Mouse (Mus musculus) hindbrain, embryonic 16.5 days (tissue): ENCODE data around the gene Ift140. TPM values are rescaled to one million over a fixed set of nuclear protein-coding genes. Genes with fewer than 3 reads are reported as not detected.
A peak's percentile ranks its signal among the peaks of the same experiment; 100 is the strongest.

Source experiments
- ATAC-seq: fragments of 200-750 bp; cut with Nextera tagmentation; 2 replicates; pipeline ENCODE4 v1.8.0; 2017; ENCODE audit warnings: moderate TSS enrichment, moderate library complexity
- H3K27ac ChIP-seq: fragments of 300-500 bp; sonication (generic); 2 replicates; pipeline ENCODE4 v1.5.1; 2014; ENCODE audit warnings: low read depth, mild to moderate bottlenecking, control low read depth, low read length, moderate library complexity
- H3K27me3 ChIP-seq: fragments of 300-500 bp; sonication (generic); replicated peaks from 2 replicates; pipeline ENCODE4 v1.6.1; 2014; ENCODE audit warnings: low read length; ENCODE audit not compliant: control insufficient read depth, insufficient read depth
- H3K36me3 ChIP-seq: fragments of 300-500 bp; sonication (generic); 2 replicates; pipeline ENCODE4 v1.6.1; 2014; ENCODE audit warnings: mild to moderate bottlenecking, low read length, moderate library complexity, mixed read lengths; ENCODE audit not compliant: control insufficient read depth, insufficient read depth
- H3K4me1 ChIP-seq: fragments of 300-500 bp; sonication (generic); 2 replicates; pipeline ENCODE4 v1.6.1; 2014; ENCODE audit warnings: low read depth, low read length; ENCODE audit not compliant: control insufficient read depth, insufficient read depth
- H3K4me2 ChIP-seq: fragments of 300-500 bp; sonication (generic); 2 replicates; pipeline ENCODE4 v1.6.1; 2014; ENCODE audit warnings: mild to moderate bottlenecking, low read length, control low read depth, moderate library complexity
- H3K4me3 ChIP-seq: fragments of 300-500 bp; sonication (generic); 2 replicates; pipeline ENCODE4 v1.5.1; 2014; ENCODE audit warnings: mild to moderate bottlenecking, low read length, control low read depth, moderate library complexity
- H3K9ac ChIP-seq: fragments of 300-500 bp; sonication (generic); 2 replicates; pipeline ENCODE4 v1.6.1; 2014; ENCODE audit warnings: low read depth, mild to moderate bottlenecking, control low read depth, low read length, moderate library complexity
- H3K9me3 ChIP-seq: fragments of 300-500 bp; sonication (generic); 2 replicates; pipeline ENCODE4 v1.6.1; 2014; ENCODE audit warnings: mild to moderate bottlenecking, low read length, moderate library complexity; ENCODE audit not compliant: control insufficient read depth
- WGBS: fragments of 180-500 bp; shearing (Covaris S2); extraction: QIAGEN DNeasy Blood & Tissue Kit; methylation state at CpG from one replicate; pipeline ENCODE4 v1.1.7; 2014; 5-methylcytosine and 5-hydroxymethylcytosine counted together
- polyA plus RNA-seq: library from polyadenylated mRNA; unstranded; fragments of >200 nt; fragmentation: Nextera tagmentation; extraction: Ambion mirVana; gene quantifications from 2 replicates; pipeline ENCODE4 v1.2.1, GENCODE M21; 2015

The Ift140 gene
- polyA plus RNA-seq, 1 experiment from 2014 or later: 17.1 TPM

GRCm38 (mm10) chr17:25083444-25083931 is 67.6 kb downstream of the Ift140 start, which contains the start of gene Tmem204:
TSS of gene Tmem204 (minus strand) at chr17:25083591.
- WGBS: 66% methylated on average over 7 of the region's 7 CpGs
- Histone ChIP-seq H3K9ac (no peak within 1 kb of the TSS), H3K4me3 (no peak within 1 kb of the TSS), H3K9me3 (no peaks in the 10 kb centered on the region), H3K4me2 (no peak within 1 kb of the TSS), H3K36me3 (peaks cover 8% of the 10 kb centered on the region; the same call in 1 of the 2 replicates), H3K4me1 (peaks cover 2% of the 10 kb centered on the region), H3K27me3 (no peaks in the 10 kb centered on the region), H3K27ac (peak within 1 kb of the TSS; percentile 24; the same call in 1 of the 2 replicates)
- ATAC-seq: no peak

- peaks cover 9% of the 10 kb centered on the region for H3K36me3 ChIP-seq
- no peaks in the 10 kb centered on the region for H3K9me3 ChIP-seq
- H3K4me1 ChIP-seq: no peaks in the 10 kb centered on the region
- WGBS: 80% methylated on average over 13 of the region's 13 CpGs
- H3K9ac ChIP-seq: no peak overlapping the region
- H3K27ac ChIP-seq: no peak overlapping the region
- H3K27me3 ChIP-seq: no peaks in the 10 kb centered on the region
- ATAC-seq: no peak
- H3K4me2 ChIP-seq: no peak overlapping the region
- no peak overlapping the region for H3K4me3 ChIP-seq
Measured at GRCm38 (mm10) chr17:25084835-25085385, 69.0 kb downstream of the Ift140 start.

GRCm38 (mm10) chr17:25086724-25087123 is 70.8 kb downstream of the Ift140 start:
- 93% methylated on average over 7 of the region's 7 CpGs for WGBS
- Histone ChIP-seq H3K36me3 (peaks cover 9% of the 10 kb centered on the region), H3K27me3 (no peaks in the 10 kb centered on the region), H3K27ac (no peak overlapping the region), H3K4me3 (no peak overlapping the region), H3K9ac (no peak overlapping the region), H3K4me1 (no peaks in the 10 kb centered on the region), H3K4me2 (no peak overlapping the region), H3K9me3 (no peaks in the 10 kb centered on the region)
- no peak for ATAC-seq

DNA sequence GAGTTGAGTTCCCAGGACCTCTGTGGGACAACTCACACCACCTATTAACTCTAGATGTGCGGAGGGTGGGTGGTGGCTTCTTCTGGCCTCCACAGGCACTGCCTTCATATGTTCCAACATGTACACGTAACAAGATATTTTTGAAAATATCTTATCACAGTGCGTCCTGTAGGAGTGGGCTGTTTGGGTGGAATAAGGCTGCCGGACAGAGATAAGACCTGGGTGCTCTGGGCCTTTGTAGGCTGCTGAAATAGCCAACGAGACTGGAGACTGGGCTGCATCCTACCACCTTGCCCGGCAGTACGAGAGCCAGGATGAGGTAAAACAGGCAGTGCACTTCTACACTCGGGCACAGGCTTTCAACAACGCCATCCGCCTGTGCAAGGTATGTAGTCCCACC is 73.3 kb downstream of the Ift140 start:
- peaks cover 13% of the 10 kb centered on the region for H3K36me3 ChIP-seq
- 93% methylated on average over 10 of the region's 10 CpGs for WGBS

DNA sequence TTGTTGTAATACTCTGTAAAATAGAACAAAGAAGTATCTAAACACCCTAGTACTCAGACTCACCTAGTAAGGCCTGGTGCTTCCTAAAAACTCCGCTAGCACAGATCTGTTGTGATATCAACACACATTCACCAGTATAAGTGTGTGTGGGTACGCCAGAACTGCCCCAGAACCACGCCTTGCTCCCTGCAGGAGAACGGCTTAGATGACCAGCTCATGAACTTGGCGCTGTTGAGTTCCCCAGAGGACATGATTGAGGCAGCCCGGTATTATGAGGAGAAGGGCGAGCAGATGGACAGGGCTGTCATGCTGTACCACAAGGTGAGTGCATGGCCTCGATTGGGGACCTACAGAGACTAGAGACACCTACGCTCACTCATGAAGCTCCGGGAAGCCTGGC is 74.6 kb downstream of the Ift140 start:
- H3K9ac ChIP-seq: no peak overlapping the region
- H3K36me3 ChIP-seq: peaks cover 13% of the 10 kb centered on the region
- WGBS: 94% methylated on average over 10 of the region's 10 CpGs
- no peak overlapping the region for H3K4me2 ChIP-seq
- no peaks in the 10 kb centered on the region for H3K4me1 ChIP-seq
- no peaks in the 10 kb centered on the region for H3K27me3 ChIP-seq
- H3K27ac ChIP-seq: no peak overlapping the region
- H3K9me3 ChIP-seq: no peaks in the 10 kb centered on the region
- no peak for ATAC-seq
- H3K4me3 ChIP-seq: no peak overlapping the region

More for the DNA sequence above, 73.3 kb downstream of the Ift140 start:
- Histone ChIP-seq H3K4me3 (no peak overlapping the region), H3K27me3 (no peaks in the 10 kb centered on the region), H3K27ac (no peak overlapping the region), H3K4me1 (no peaks in the 10 kb centered on the region), H3K4me2 (no peak overlapping the region), H3K9ac (no peak overlapping the region), H3K9me3 (no peaks in the 10 kb centered on the region)
- ATAC-seq: no peak

DNA sequence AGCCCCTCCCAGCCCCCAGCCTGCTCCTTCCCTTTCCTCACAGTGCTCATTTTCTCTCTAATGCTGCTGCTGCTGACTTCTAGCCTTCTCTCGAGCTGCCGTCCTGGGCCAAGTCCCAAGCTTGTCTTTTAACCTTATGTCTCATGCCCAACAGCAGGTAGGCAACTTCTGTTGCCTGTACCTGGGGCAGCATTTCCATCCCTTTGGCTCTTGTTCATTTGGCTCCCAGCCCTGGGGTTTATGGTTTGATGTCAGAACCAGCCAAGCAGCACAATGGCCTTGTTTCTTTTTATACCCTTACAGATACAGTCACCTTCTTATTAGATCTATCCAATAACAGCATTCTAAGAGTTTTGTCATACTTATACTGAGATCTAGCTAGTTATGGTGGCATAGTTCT is 80.3 kb downstream of the Ift140 start:
- Histone ChIP-seq H3K27ac (no peak overlapping the region), H3K4me2 (no peak overlapping the region), H3K27me3 (no peaks in the 10 kb centered on the region), H3K36me3 (peaks cover 28% of the 10 kb centered on the region), H3K9me3 (no peaks in the 10 kb centered on the region), H3K9ac (no peak overlapping the region), H3K4me1 (no peaks in the 10 kb centered on the region), H3K4me3 (no peak overlapping the region)
- ATAC-seq: no peak
- WGBS: 88% methylated on average over 2 of the region's 2 CpGs

DNA sequence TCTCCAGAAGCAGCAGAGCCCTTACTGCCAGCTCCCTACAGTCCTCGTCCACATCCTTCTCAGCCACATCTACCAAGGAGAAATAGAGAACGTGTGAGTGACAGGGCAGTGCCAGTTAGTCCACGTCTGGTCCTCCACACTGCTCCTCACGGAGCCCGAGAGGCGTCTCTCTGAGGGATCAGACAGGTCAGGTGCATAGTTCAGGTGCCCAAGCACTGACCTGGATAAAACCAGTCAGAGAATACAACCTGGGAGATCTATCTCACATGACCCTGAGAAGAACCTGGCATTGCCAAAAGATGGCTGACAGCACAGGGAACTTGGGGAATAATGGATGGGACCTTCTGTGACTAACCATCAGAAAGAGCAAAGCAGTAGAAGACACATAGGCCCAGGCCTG is 84.2 kb downstream of the Ift140 start:
- H3K4me2 ChIP-seq: no peak overlapping the region
- H3K9ac ChIP-seq: no peak overlapping the region
- no peak for ATAC-seq
- H3K4me1 ChIP-seq: no peaks in the 10 kb centered on the region
- H3K27ac ChIP-seq: no peak overlapping the region
- no peak overlapping the region for H3K4me3 ChIP-seq
- H3K27me3 ChIP-seq: no peaks in the 10 kb centered on the region
- 93% methylated on average over 6 of the region's 6 CpGs for WGBS
- H3K36me3 ChIP-seq: peaks cover 39% of the 10 kb centered on the region
- no peaks in the 10 kb centered on the region for H3K9me3 ChIP-seq

GRCm38 (mm10) chr17:25101338-25101737 is 85.5 kb downstream of the Ift140 start:
- no peak overlapping the region for H3K4me2 ChIP-seq
- no peaks in the 10 kb centered on the region for H3K4me1 ChIP-seq
- H3K36me3 ChIP-seq: peaks cover 44% of the 10 kb centered on the region
- H3K4me3 ChIP-seq: no peak overlapping the region
- H3K9ac ChIP-seq: no peak overlapping the region
- WGBS: 93% methylated on average over 11 of the region's 11 CpGs
- H3K27me3 ChIP-seq: no peaks in the 10 kb centered on the region
- H3K27ac ChIP-seq: no peak overlapping the region
- H3K9me3 ChIP-seq: no peaks in the 10 kb centered on the region
- ATAC-seq: no peak

DNA sequence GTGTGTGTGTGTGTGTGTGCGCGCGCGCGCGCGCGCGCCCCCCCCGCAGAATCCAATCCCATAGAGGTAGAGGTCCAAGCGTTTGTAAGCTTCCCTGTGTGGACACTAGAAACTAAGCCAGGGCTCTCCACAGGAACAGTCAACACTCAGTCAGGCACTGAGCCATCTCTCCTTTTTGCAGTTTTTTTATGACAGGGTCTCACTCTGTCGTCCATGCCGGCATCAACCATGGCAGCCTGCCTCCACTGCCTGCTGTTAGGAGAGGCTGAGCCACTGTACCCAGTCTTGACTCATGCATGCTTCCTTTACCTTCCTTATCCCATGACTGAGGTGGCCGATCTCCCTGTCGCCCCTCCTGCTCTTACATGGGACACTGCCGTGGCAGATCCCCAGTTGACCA is 91.9 kb downstream of the Ift140 start:
- Histone ChIP-seq H3K27me3 (no peaks in the 10 kb centered on the region), H3K36me3 (peaks cover 34% of the 10 kb centered on the region), H3K27ac (no peak overlapping the region), H3K4me2 (no peak overlapping the region), H3K4me1 (no peaks in the 10 kb centered on the region), H3K9ac (no peak overlapping the region), H3K9me3 (no peaks in the 10 kb centered on the region), H3K4me3 (no peak overlapping the region)
- 91% methylated on average over 6 of the region's 16 CpGs for WGBS
- no peak for ATAC-seq
